22 mouse cellular contexts compared by ENCODE assay signal in the genomic region with DNA sequence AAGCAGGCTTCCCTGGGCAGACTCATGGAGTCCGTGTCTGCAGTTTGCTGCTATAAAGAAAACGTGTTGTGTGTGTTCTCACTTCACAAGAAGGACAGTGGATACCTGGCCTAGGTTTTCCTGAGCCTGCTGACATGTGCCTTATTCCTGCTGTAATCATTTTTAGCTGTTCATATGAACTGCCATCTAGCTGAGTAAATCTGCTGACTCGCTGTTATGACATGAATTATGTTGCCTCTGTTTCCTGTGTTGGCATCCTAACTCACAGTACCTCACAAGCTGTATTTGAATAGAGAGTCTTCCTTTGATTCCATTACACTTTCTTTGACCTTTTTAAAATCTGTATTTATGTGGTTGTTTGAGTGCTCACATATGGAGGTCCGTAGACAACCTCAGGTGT. TPM values are rescaled to one million over a fixed set of nuclear protein-coding genes. Genes with fewer than 3 reads are reported as not detected.
DNase-seq lines count a peak whose midpoint lies in the region; ATAC-seq lines count a peak whose summit lies in the region.
"Had no signal": no experiment of that assay in that cellular context is flagged by ENCODE, and none has a peak within 500 bp of the region (broad histone marks: within the 10 kb centered on the region; RNA-seq: fewer than 3 reads in every experiment).

No protein-coding gene starts in this region.

- peak; percentile 11 for DNase-seq in adrenal gland, adult 2 months
- no peak for DNase-seq in adrenal gland, postnatal 14 days
- DNase-seq in thymus, postnatal 0 days (ENCODE audit: low spot score): peak; percentile 9
- DNase-seq in thymus, adult 18-20 months: no peak
- DNase-seq in NIH3T3 (ENCODE audit: low read depth): peak; percentile 46
- DNase-seq in spleen, adult 18-20 months: no peak
- DNase-seq: adrenal gland, adult 8-10 months; adrenal gland, postnatal 25 days; B cell, adult 2 months; cerebellum, adult 11-12 months; cerebellum, adult 2 months; cerebellum, adult 9-10 months; cerebellum, postnatal 10 days; cerebellum, postnatal 25 days; embryo, embryonic 11 days had no signal

- ATAC-seq in hematopoietic stem cell, adult 5-6 weeks (replicated peaks in 1 of 2; ENCODE audit: insufficient read depth in 1 of 2, low FRiP score in 2 of 2, low TSS enrichment in 1 of 2, low read depth in 1 of 2, poor library complexity in 2 of 2, severe bottlenecking in 2 of 2): peak; percentile 56 to 69
- no peak for ATAC-seq in megakaryocyte-erythroid progenitor cell, adult 5-6 weeks (replicated peaks; ENCODE audit: low FRiP score, low TSS enrichment, poor library complexity, severe bottlenecking)
- ATAC-seq: activated CD4-positive, CD25-positive, alpha-beta regulatory T cell, adult 4 months; CD4-positive, CD25-positive, alpha-beta regulatory T cell, adult 4 months; forebrain, embryonic 14.5 days; forebrain, embryonic 16.5 days; Patski had no signal

RNA-seq across cellular contexts. Expression of a gene that starts 50.3 kb away (rescaled TPM):
- 100 to 1,000 TPM in 1 of 2 experiments, 10 to 100 TPM in 1; 74.5 to 126 TPM for total RNA-seq in adrenal gland, adult 2 months (2021)
- 4.2 and 6.1 TPM in 2 replicates for polyA plus RNA-seq in adrenal gland, adult 2 months (2012; rRNA removed)
- total RNA-seq in adrenal gland, postnatal 14 days (2021): 85.7 and 90.5 TPM in 2 replicates
- polyA plus RNA-seq in thymus, postnatal 0 days (2015; fragmentation: Nextera tagmentation; extraction: Ambion mirVana): 322 and 331 TPM in 2 replicates
- 345 and 381 TPM in 2 replicates for total RNA-seq in hematopoietic stem cell, adult 5-6 weeks (2017)
- 191 and 245 TPM in 2 replicates for total RNA-seq in megakaryocyte-erythroid progenitor cell, adult 5-6 weeks (2014; fragmentation: Nextera tagmentation)
- 376 and 396 TPM in 2 replicates for total RNA-seq in megakaryocyte-erythroid progenitor cell, adult 5-6 weeks (2017)

Comparison
In these comparisons a context has a peak if more than half of its experiments do, and no peak if none do; other contexts are left out.
1. DNase-seq: peak in adrenal gland, adult 2 months (single experiment), thymus, postnatal 0 days (single experiment) and NIH3T3 (single experiment); none in adrenal gland, postnatal 14 days (single experiment), thymus, adult 18-20 months (0 of 2) and spleen, adult 18-20 months (0 of 2).